Mouse (Mus musculus) heart, postnatal 0 days (tissue): Measurements from ENCODE around the gene Mpl. TPM values are rescaled to one million over a fixed set of nuclear protein-coding genes. Genes with fewer than 3 reads are reported as not detected.

ENCODE experiments used
- ATAC-seq: fragments of 200-750 bp; cut with Nextera tagmentation; 2 replicates; pipeline ENCODE4 v1.8.0; 2017; ENCODE audit warnings: low read depth, moderate number of reproducible peaks, moderate library complexity; ENCODE audit not compliant: insufficient read depth
- DNase-seq: peaks from one replicate; pipeline ENCODE4 v3.0.0-alpha.2; 2016; ENCODE audit warnings: low spot score
- H3K27ac ChIP-seq: fragments of 300-500 bp; sonication (generic); 2 replicates; pipeline ENCODE4 v1.5.1; 2014; ENCODE audit warnings: low read depth, mild to moderate bottlenecking
- H3K27me3 ChIP-seq: fragments of 300-500 bp; sonication (generic); 2 replicates; pipeline ENCODE4 v1.6.1; 2014; ENCODE audit warnings: low read length, mixed read lengths; ENCODE audit not compliant: control insufficient read depth, insufficient read depth
- H3K36me3 ChIP-seq: fragments of 300-500 bp; sonication (generic); replicated peaks from 2 replicates; pipeline ENCODE4 v1.6.1; 2014; ENCODE audit warnings: low read length, mixed read lengths; ENCODE audit not compliant: control insufficient read depth, insufficient read depth
- H3K4me1 ChIP-seq: fragments of 300-500 bp; sonication (generic); 2 replicates; pipeline ENCODE4 v1.6.1; 2014; ENCODE audit warnings: antibody characterized with exemption; ENCODE audit not compliant: control insufficient read depth, insufficient read depth
- H3K4me2 ChIP-seq: fragments of 300-500 bp; sonication (generic); 2 replicates; pipeline ENCODE4 v1.6.1; 2014; ENCODE audit warnings: low read depth, mild to moderate bottlenecking, low read length, moderate library complexity
- H3K4me3 ChIP-seq: fragments of 300-500 bp; sonication (generic); 2 replicates; pipeline ENCODE4 v1.5.1; 2014; ENCODE audit warnings: low read depth, low read length
- H3K9ac ChIP-seq: fragments of 300-500 bp; sonication (generic); replicated peaks from 2 replicates; pipeline ENCODE4 v1.6.1; 2014; ENCODE audit warnings: low read depth, low read length, mixed read lengths
- H3K9me3 ChIP-seq: fragments of 300-500 bp; sonication (generic); replicated peaks from 2 replicates; pipeline ENCODE4 v1.6.1; 2016; ENCODE audit warnings: low read length; ENCODE audit not compliant: control insufficient read depth
- CTCF ChIP-seq: IDR thresholded peaks from 2 replicates; pipeline ENCODE4 v1.5.1; 2016; ENCODE audit warnings: antibody characterized with exemption, control low read depth, low read depth
- EP300 ChIP-seq: IDR thresholded peaks from 2 replicates; pipeline ENCODE4 v1.6.1; 2016; ENCODE audit warnings: antibody characterized with exemption, low read depth
- WGBS: fragments of 180-500 bp; shearing (Covaris S2); extraction: QIAGEN DNeasy Blood & Tissue Kit; methylation state at CpG from one replicate; pipeline ENCODE4 v1.1.7; 2014; 5-methylcytosine and 5-hydroxymethylcytosine counted together
- polyA plus RNA-seq: library from polyadenylated mRNA; unstranded; fragments of >200 nt; fragmentation: Nextera tagmentation; extraction: Ambion mirVana; gene quantifications from 2 replicates; pipeline ENCODE4 v1.2.1, GENCODE M21; 2015
- total RNA-seq: library from RNA; depleted of rRNA; stranded (reverse); fragments of >200 nt; gene quantifications from 2 replicates; pipeline ENCODE4 v1.2.3, GENCODE M21; 2014; ENCODE audit warnings: low replicate concordance

The Mpl gene
- total and polyA plus RNA-seq, 2 experiments from 2014 or later: 0.41 to 1.5 TPM

DNA sequence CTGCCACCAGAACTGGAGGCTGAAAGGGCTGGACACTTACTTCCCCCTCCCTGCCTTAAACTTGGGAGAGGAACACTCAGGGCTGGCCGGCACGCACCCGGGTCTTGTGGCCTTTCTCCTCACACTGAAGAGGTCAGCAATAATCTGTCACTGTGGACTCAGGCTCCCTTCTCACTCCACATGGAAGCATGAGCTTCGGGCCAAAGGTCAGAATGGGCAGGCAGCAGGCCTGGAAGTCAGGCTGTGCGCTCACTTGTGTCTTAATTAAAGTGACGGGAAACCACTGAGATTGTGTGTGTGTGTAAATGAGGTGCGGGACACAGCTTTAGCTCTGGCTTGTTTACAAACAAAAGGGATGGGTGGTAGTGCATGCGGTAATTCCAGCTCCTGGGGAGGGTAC lies 25.0 kb downstream of the Mpl start:
- Histone ChIP-seq H3K36me3 (peaks cover 47% of the 10 kb centered on the region), H3K9ac (no peak overlapping the region), H3K27ac (no peak overlapping the region), H3K9me3 (no peaks in the 10 kb centered on the region), H3K4me1 (peaks cover 46% of the 10 kb centered on the region), H3K27me3 (no peaks in the 10 kb centered on the region), H3K4me3 (no peak overlapping the region), H3K4me2 (no peak overlapping the region)
- WGBS: 86% methylated on average over 8 of the region's 8 CpGs
- DNase-seq (no peak), ATAC-seq (no peak)
- TF ChIP-seq EP300 (no peak), CTCF (no peak)

DNA sequence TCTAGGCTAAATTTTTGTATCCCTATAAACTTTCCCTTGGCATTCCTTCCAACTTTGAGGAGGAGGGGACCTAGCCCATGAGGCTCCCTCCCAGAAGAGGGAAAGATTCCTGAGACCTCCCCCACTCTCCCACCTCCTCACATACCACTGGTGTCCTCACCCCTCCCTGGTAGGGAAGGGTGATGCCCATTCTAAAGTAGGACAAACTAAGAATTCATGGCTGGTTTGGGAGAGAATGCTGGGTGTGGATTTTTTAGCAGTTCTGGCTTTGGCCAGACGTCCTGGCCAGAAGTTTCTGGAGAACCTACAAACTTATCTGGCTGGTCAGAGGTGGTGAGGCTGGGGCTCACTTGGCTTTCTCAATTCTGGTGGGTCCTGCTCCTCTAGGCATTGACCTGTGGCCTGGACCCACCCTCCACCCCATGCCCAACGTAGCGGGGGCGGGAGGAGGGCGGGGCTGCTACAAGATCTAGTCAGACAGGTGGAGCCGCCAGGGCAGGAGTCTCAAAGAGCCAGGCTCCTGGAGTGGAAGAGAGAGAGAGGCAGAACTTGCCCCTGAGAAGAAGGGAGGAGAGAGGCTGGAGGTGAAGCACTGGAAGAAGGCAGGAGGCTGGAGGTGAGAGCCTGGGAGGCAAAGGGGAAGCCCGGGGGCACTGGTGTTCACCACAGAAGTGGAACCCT lies 28.0 kb downstream of the Mpl start:
- peaks cover 44% of the 10 kb centered on the region for H3K36me3 ChIP-seq
- 55% methylated on average over 7 of the region's 7 CpGs for WGBS
- H3K4me1 ChIP-seq: peaks cover 24% of the 10 kb centered on the region
- no peaks in the 10 kb centered on the region for H3K9me3 ChIP-seq
- no peak for TF ChIP-seq CTCF
- no peak for TF ChIP-seq EP300
- ATAC-seq (no peak), DNase-seq (no peak)
- H3K27ac ChIP-seq: peak overlapping the region; percentile 86; the same call in 1 of the 2 replicates
- H3K9ac ChIP-seq: peak overlapping the region; percentile 67; the same call in 1 of the 2 replicates
- H3K4me3 ChIP-seq: peak overlapping the region; percentile 59
- H3K4me2 ChIP-seq: peak overlapping the region; percentile 84
- no peaks in the 10 kb centered on the region for H3K27me3 ChIP-seq

DNA sequence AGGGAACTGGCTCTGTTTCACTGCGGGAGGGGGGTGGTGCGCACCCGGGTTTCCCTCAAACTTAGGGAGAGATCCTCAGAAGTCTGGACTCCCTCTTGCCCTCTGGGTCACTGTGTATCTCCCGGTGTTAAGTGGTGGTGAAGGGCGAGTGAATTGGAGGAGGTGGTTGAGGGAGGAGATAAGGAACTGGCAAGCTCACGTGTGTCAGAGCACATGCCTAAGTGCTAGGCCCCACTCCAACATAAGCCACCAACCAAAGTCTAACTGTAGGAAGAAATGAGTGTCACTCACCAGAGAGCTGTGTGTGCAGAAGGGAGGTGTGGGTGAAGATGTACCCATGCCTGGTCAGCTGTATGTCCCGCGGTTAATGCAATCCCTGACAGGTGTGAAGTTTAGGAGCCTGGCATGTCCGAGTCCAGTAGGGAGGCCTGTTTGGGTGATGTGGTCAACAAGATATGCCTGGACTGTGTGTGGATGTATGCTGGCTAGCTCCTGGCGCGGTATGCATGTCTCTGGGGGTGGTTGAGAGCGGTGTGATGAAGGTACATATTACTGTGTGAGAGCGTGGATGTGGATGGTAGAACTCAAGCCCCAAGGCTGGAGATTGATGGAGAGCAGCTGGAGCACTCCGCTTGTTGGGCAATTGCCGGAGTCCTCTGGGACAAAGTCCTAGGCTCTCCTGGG lies 28.6 kb downstream of the Mpl start:
- DNase-seq: peak; percentile 72
- peak overlapping the region; percentile 86 for H3K27ac ChIP-seq
- ATAC-seq: peak; percentile 34
- H3K4me2 ChIP-seq: peak overlapping the region; percentile 84
- H3K9ac ChIP-seq: peak overlapping the region; percentile 67
- peaks cover 37% of the 10 kb centered on the region for H3K36me3 ChIP-seq
- H3K4me1 ChIP-seq: peaks cover 21% of the 10 kb centered on the region
- WGBS: 28% methylated on average over 15 of the region's 15 CpGs
- no peaks in the 10 kb centered on the region for H3K9me3 ChIP-seq
- no peaks in the 10 kb centered on the region for H3K27me3 ChIP-seq
- peak overlapping the region; percentile 59 for H3K4me3 ChIP-seq
- TF ChIP-seq CTCF: no peak
- TF ChIP-seq EP300: no peak

DNA sequence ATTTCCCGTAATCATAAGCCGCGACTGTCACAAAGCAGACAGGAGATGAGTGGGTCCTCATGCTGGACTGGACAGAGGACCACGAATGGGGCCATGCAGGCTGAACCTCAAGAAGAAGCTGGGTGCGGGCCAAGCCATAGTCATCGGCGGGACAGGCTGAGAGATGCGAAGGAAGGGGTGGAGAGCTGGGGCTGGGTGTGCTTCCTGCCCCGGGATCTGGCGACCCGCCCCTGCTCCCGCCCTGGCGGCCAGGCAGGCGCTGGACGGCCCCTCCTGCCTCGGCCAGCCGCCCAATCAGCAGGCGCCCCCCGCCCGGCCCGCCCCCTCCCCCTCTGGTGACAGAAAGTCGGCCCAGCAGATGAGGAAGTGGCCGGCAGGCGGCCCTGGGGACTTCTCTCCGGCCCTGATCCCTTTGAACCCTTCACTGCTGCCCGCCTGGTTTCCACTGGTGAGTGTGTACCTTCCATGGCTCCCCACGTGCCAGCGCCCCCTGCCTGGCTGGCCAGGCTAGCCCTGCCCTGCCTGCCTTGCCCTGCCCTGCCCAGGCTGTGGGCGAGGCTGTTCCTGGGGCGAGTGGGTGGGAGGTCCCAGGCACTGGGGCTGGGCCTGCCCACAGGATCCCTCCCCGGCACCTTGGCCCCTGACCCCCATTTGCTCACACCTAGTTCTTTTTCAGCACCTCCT lies 29.4 kb downstream of the Mpl start, which contains the start of gene Elovl1:
Elovl1 (plus strand) TSS at position 326 of the 684 bp plus-strand sequence.
- H3K27ac ChIP-seq: peak within 1 kb of the TSS; percentile 86
- peak within 1 kb of the TSS; percentile 84 for H3K4me2 ChIP-seq
- no peaks in the 10 kb centered on the region for H3K9me3 ChIP-seq
- H3K9ac ChIP-seq: peak within 1 kb of the TSS; percentile 67
- H3K27me3 ChIP-seq: no peaks in the 10 kb centered on the region
- H3K36me3 ChIP-seq: peaks cover 32% of the 10 kb centered on the region
- DNase-seq (peak; percentile 92), ATAC-seq (peak; percentile 95)
- peaks cover 21% of the 10 kb centered on the region for H3K4me1 ChIP-seq
- TF ChIP-seq EP300: no peak
- peak; percentile 37 for TF ChIP-seq CTCF
- H3K4me3 ChIP-seq: peak within 1 kb of the TSS; percentile 59
- 1% methylated on average over 25 of the region's 31 CpGs for WGBS

DNA sequence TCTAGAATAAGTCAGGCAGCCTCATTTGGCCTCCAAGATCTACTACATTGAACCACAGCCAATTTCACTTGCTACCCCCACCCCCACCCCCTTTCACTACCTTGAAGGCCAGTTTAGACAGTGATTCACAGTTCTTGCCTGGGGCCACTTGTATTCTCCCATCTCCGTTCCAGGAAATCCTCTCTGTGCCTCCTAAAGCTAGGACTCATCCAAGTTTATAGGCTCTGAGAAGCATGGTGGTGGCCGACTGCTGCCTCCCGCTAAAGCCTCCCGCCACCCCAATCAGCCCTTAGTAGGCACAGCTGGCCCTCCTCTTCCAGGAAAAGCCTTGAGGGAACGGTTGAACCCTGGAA lies 29.9 kb downstream of the Mpl start:
- TF ChIP-seq CTCF (no peak), EP300 (0 out of 2 replicates have a peak, but pooled peaks have one; percentile 29)

More for the DNA sequence above, 29.9 kb downstream of the Mpl start:
- Histone ChIP-seq H3K9ac (peak overlapping the region; percentile 67; the same call in 1 of the 2 replicates), H3K27ac (peak overlapping the region; percentile 86), H3K27me3 (no peaks in the 10 kb centered on the region), H3K9me3 (no peaks in the 10 kb centered on the region), H3K4me2 (peak overlapping the region; percentile 84), H3K4me3 (peak overlapping the region; percentile 59), H3K4me1 (peaks cover 21% of the 10 kb centered on the region), H3K36me3 (peaks cover 30% of the 10 kb centered on the region)
- ATAC-seq: no peak; the same call in 1 of the 2 replicates
- WGBS: 5% methylated on average over 5 of the region's 5 CpGs
- DNase-seq: peak; percentile 18
